Mouse (Mus musculus) gastrocnemius, postnatal 14 days (tissue): ENCODE data around the gene Gpr153. TPM values are rescaled to one million over a fixed set of nuclear protein-coding genes. Genes with fewer than 3 reads are reported as not detected.

Experiments used
- DNase-seq: peaks from one replicate; pipeline ENCODE4 v3.0.0; 2021; ENCODE audit warnings: mixed read lengths
- intact Hi-C: fragments of 180-260 bp; cut with DNase I; formaldehyde crosslinking; loops from one replicate; pipeline ENCODE4 v1.15.1; 2025; ENCODE audit warnings: low total_unique reads
- total RNA-seq, 2 experiments: library from RNA; stranded (reverse); gene quantifications; 2 replicates each; pipeline ENCODE4 v1.2.3; 2021

Gene Gpr153
- total RNA-seq, 2 experiments from 2014 or later, result 18.0 to 21.0 TPM

- no peak for DNase-seq
- intact Hi-C loops, result no loop called here
Measured at GRCm38 (mm10) chr4:152304685-152305084, 30.7 kb downstream of the Gpr153 start.

GRCm38 (mm10) chr4:152305991-152306390, 32.0 kb downstream of the Gpr153 start:
- no peak for DNase-seq
- intact Hi-C loops, result no loop called here

GRCm38 (mm10) chr4:152307542-152307941, 33.5 kb downstream of the Gpr153 start:
- intact Hi-C loops, result no loop called here
- DNase-seq, result no peak

GRCm38 (mm10) chr4:152312186-152312585, 38.2 kb downstream of the Gpr153 start:
- intact Hi-C loops, result no loop called here
- DNase-seq, result no peak

- intact Hi-C loops, result no loop called here
Measured at GRCm38 (mm10) chr4:152313211-152313632, 39.2 kb downstream of the Gpr153 start.

GRCm38 (mm10) chr4:152313934-152314333, 39.9 kb downstream of the Gpr153 start:
- intact Hi-C loops, result no loop called here
- no peak for DNase-seq

More at GRCm38 (mm10) chr4:152313211-152313632, 39.2 kb downstream of the Gpr153 start:
- DNase-seq, result no peak

- no peak for DNase-seq
- intact Hi-C loops, result no loop called here
Measured at GRCm38 (mm10) chr4:152315498-152316213, 41.6 kb downstream of the Gpr153 start.

GRCm38 (mm10) chr4:152317631-152318033, 43.6 kb downstream of the Gpr153 start:
- no peak for DNase-seq
- intact Hi-C loops, result no loop called here

GRCm38 (mm10) chr4:152318517-152319234, 44.6 kb downstream of the Gpr153 start, which contains the start of gene Rnf207:
TSS of gene Rnf207 (minus strand) at chr4:152318993.
- intact Hi-C loops, result no loop called here
- peak; percentile 51 for DNase-seq

- no peak for DNase-seq
- intact Hi-C loops, result no loop called here
Measured at GRCm38 (mm10) chr4:152321464-152321863, 47.4 kb downstream of the Gpr153 start.

- DNase-seq, result no peak
- intact Hi-C loops, result no loop called here
Measured at GRCm38 (mm10) chr4:152324641-152325562, 50.9 kb downstream of the Gpr153 start.

GRCm38 (mm10) chr4:152325574-152326411, 51.8 kb downstream of the Gpr153 start, which contains the start of gene Rpl22:
TSS of gene Rpl22 (plus strand) at chr4:152325742.
- DNase-seq, result peak; percentile 93
- intact Hi-C loops, result no loop called here

GRCm38 (mm10) chr4:152326543-152326942, 52.5 kb downstream of the Gpr153 start:
- intact Hi-C loops, result no loop called here
- no peak for DNase-seq

- intact Hi-C loops, result no loop called here
- no peak for DNase-seq
Measured at GRCm38 (mm10) chr4:152328691-152329090, 54.7 kb downstream of the Gpr153 start.

GRCm38 (mm10) chr4:152332952-152333351, 58.9 kb downstream of the Gpr153 start:
- intact Hi-C loops, result no loop called here
- peak; percentile 74 for DNase-seq

GRCm38 (mm10) chr4:152333587-152333986, 59.6 kb downstream of the Gpr153 start:
- DNase-seq, result no peak
- intact Hi-C loops, result no loop called here
